Mouse (Mus musculus) midbrain, embryonic 12.5 days (tissue): ENCODE results near the gene Rplp0. TPM values are rescaled to one million over a fixed set of nuclear protein-coding genes. Genes with fewer than 3 reads are reported as not detected.

ENCODE experiments used
- ATAC-seq: fragments of 200-750 bp; cut with Nextera tagmentation; 2 replicates; pipeline ENCODE4 v1.8.0; 2017; ENCODE audit warnings: low read depth, moderate TSS enrichment, moderate library complexity; ENCODE audit not compliant: low FRiP score
- H3K27ac ChIP-seq: fragments of 300-500 bp; sonication (generic); replicated peaks from 2 replicates; pipeline ENCODE4 v1.5.1; 2016; ENCODE audit warnings: mild to moderate bottlenecking
- H3K27me3 ChIP-seq: fragments of 300-500 bp; sonication (generic); 2 replicates; pipeline ENCODE4 v1.6.1; 2016; ENCODE audit warnings: mild to moderate bottlenecking
- H3K36me3 ChIP-seq: fragments of 300-500 bp; sonication (generic); 2 replicates; pipeline ENCODE4 v1.6.1; 2016
- H3K4me1 ChIP-seq: fragments of 300-500 bp; sonication (generic); 2 replicates; pipeline ENCODE4 v1.6.1; 2016
- H3K4me2 ChIP-seq: fragments of 300-500 bp; sonication (generic); replicated peaks from 2 replicates; pipeline ENCODE4 v1.6.1; 2016; ENCODE audit warnings: mild to moderate bottlenecking, moderate library complexity
- H3K4me3 ChIP-seq: fragments of 300-500 bp; sonication (generic); 2 replicates; pipeline ENCODE4 v1.5.1; 2016; ENCODE audit warnings: mild to moderate bottlenecking
- H3K9ac ChIP-seq: fragments of 300-500 bp; sonication (generic); replicated peaks from 2 replicates; pipeline ENCODE4 v1.6.1; 2016; ENCODE audit warnings: mild to moderate bottlenecking, moderate library complexity
- H3K9me3 ChIP-seq: fragments of 300-500 bp; sonication (generic); 2 replicates; pipeline ENCODE4 v1.6.1; 2016; ENCODE audit warnings: mild to moderate bottlenecking
- WGBS: fragments of 180-500 bp; shearing (Covaris S2); methylation state at CpG from one replicate; pipeline ENCODE4 v1.1.7; 2016; 5-methylcytosine and 5-hydroxymethylcytosine counted together
- polyA plus RNA-seq: library from polyadenylated mRNA; unstranded; fragments of >200 nt; fragmentation: Nextera tagmentation; extraction: Ambion mirVana; gene quantifications from 2 replicates; pipeline ENCODE4 v1.2.1, GENCODE M21; 2016

Gene Rplp0
- polyA plus RNA-seq, 1 experiment from 2014 or later: 871 TPM

DNA sequence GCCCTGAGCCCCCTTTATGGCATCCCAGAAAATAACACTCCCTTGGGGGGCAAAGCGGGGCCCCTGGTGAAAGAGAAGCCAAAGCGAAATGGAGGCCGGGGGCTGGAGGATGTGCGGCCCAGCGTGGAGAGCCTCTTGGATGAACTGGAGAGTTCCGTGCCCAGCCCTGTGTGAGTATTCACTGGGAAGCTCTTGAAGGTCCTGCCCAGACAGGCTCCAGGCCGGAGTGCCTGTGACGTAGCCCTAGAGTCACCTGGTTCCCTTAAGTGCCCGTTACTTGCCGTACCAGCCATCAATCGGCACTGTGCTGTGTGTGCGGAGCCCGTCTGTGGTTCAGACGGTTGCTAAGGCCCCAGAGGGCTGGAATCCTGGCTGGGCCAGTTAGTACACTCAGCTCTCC, 13.6 kb upstream of the Rplp0 start:
- no peak overlapping the region for H3K4me3 ChIP-seq
- no peak for ATAC-seq
- H3K9me3 ChIP-seq: no peaks in the 10 kb centered on the region
- no peak overlapping the region for H3K9ac ChIP-seq
- H3K27me3 ChIP-seq: no peaks in the 10 kb centered on the region
- peaks cover 4% of the 10 kb centered on the region; the same call in 1 of the 2 replicates for H3K36me3 ChIP-seq
- WGBS: 90% methylated on average over 14 of the region's 14 CpGs
- no peak overlapping the region for H3K27ac ChIP-seq
- peaks cover 34% of the 10 kb centered on the region for H3K4me1 ChIP-seq
- H3K4me2 ChIP-seq: no peak overlapping the region

DNA sequence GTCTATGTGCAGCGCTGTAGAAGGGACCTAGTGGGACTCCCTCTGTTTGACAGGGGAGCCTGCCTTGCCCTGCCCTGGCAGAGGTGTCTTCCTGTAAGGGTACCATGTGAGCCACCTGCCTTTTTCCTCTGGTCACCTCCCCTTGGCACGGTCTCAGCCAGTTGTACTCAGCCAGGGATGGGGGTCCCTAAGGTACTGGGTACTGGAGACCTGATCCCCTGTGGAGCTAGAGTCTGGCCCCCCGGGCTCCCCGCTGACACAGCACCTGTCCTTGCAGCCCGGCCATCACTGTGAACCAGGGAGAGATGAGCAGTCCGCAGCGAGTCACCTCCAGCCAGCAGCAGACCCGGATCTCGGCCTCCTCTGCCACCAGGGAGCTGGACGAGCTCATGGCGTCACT, 12.7 kb upstream of the Rplp0 start:
- WGBS: 70% methylated on average over 11 of the region's 11 CpGs
- Histone ChIP-seq H3K36me3 (peaks cover 4% of the 10 kb centered on the region; the same call in 1 of the 2 replicates), H3K9ac (peak overlapping the region; percentile 21; the same call in 1 of the 2 replicates), H3K4me1 (peaks cover 34% of the 10 kb centered on the region), H3K4me3 (no peak overlapping the region), H3K27ac (no peak overlapping the region), H3K27me3 (no peaks in the 10 kb centered on the region), H3K9me3 (no peaks in the 10 kb centered on the region), H3K4me2 (no peak overlapping the region)
- ATAC-seq: no peak

DNA sequence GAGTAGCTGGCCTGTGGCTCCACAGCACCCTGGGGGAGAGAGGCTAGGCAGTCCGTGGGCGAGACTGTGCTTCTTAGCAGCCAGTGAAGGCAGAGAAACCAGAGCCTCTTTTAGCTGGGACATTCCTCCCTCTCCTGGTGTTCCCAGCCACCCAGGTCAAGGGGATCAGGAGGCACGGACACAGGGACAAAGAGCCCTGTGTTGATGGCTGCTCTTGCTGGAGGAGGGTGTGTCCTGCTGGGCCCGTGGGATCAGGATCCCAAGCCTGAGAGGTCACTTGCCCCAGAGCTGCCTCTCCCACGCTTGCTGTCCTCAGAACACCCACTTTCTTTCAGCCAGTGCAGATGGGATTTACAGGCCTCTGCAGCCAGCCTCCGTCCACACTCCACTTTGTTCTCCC, 12.3 kb upstream of the Rplp0 start:
- Histone ChIP-seq H3K27ac (no peak overlapping the region), H3K36me3 (peaks cover 8% of the 10 kb centered on the region; the same call in 1 of the 2 replicates), H3K9ac (peak overlapping the region; percentile 21; the same call in 1 of the 2 replicates), H3K4me2 (no peak overlapping the region), H3K27me3 (no peaks in the 10 kb centered on the region), H3K9me3 (no peaks in the 10 kb centered on the region), H3K4me1 (peaks cover 34% of the 10 kb centered on the region), H3K4me3 (no peak overlapping the region)
- 25% methylated on average over 6 of the region's 6 CpGs for WGBS
- ATAC-seq: no peak

DNA sequence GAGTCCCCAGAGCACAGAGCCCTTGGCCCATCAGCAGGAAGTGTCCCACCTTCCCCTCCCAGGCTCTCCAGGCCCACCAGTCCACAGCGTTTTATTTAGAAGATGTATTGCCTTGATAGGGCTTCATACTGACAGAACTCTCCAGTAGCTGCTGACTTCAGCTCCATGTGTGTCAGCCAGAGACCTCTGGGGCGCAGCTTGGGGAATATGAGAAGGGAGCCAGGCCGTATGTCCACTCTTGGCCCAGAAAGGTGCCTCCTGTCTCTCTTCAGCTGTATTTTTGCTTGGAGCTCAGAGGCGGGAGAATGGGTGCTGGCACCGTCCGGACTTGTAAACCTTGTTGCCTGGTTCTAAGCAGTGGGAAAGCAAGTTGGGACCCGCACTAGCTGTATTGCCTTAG, 11.8 kb upstream of the Rplp0 start:
- no peak overlapping the region for H3K27ac ChIP-seq
- no peaks in the 10 kb centered on the region for H3K9me3 ChIP-seq
- H3K27me3 ChIP-seq: no peaks in the 10 kb centered on the region
- WGBS: 87% methylated on average over 7 of the region's 7 CpGs
- H3K9ac ChIP-seq: no peak overlapping the region
- peaks cover 12% of the 10 kb centered on the region; the same call in 1 of the 2 replicates for H3K36me3 ChIP-seq
- H3K4me2 ChIP-seq: no peak overlapping the region
- H3K4me3 ChIP-seq: no peak overlapping the region
- ATAC-seq: no peak
- peaks cover 33% of the 10 kb centered on the region for H3K4me1 ChIP-seq

DNA sequence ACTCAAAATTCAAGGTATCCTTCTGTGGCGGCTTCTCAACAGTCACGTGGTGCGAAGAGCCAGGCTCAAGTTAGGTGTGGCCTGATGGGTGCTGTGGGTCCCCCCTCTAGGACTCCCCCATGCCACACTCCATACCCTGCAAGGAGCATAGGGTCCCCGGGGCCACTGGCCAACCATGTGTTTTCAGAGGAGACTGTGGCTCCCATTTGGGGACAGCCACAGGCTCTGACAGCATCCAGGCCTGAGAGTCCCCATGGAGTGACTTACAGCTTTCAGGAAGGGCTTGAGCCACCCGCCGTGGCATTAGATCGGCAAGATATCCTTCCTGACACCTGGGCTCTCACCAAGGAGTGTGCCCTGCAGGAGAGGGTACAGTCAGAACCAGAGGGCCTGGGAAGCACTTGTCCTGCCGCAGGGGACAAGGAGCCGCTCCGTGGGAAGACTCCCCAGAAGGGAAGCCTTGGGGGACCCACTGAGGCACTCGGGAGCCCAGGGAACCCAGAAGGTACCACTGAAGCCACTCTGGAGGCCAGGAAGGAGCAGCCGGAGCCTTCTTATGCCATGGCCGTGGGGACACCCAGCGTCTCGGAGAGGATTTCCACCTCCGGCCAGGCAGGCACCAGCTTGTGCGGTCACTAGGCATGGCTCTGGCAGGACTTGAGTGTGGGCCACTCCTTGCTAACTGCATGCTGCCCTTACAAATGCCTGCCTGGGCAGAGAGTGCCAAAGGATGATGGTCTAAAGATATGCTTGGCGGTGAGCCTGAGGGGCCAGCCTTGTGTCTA, 10.6 kb upstream of the Rplp0 start:
- no peak overlapping the region for H3K4me3 ChIP-seq
- H3K4me1 ChIP-seq: peaks cover 21% of the 10 kb centered on the region
- ATAC-seq: no peak
- H3K27ac ChIP-seq: no peak overlapping the region
- 93% methylated on average over 18 of the region's 18 CpGs for WGBS
- no peaks in the 10 kb centered on the region for H3K27me3 ChIP-seq
- no peaks in the 10 kb centered on the region for H3K9me3 ChIP-seq
- H3K36me3 ChIP-seq: peaks cover 25% of the 10 kb centered on the region
- H3K4me2 ChIP-seq: no peak overlapping the region
- no peak overlapping the region for H3K9ac ChIP-seq

DNA sequence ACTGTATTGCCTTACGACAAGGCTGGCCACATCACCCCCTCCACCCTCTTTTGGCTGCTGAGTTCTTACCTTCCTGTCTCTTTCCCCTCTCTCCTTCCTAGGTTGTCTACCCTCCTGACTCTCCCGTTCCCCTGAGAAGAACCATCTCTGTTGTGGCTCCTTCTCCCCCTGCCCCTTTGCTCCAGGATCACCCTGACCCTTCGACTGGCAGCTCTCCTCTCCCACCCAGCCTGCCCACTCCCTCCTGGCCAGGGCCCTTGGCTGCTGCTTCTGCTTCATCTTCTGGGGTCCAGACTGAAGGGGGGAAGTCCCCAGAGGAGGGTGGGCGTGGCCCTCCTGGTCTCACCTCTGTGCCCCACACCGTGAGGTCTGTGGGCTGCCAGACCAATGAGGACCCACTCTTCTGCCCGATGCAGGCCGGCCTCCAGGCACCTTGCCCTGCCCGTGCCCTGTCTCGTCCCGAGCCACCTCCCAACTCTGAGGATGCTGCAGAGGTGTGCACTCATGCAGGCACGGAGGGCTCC, 8.7 kb upstream of the Rplp0 start:
- Histone ChIP-seq H3K4me2 (no peak overlapping the region), H3K9me3 (no peaks in the 10 kb centered on the region), H3K27me3 (no peaks in the 10 kb centered on the region), H3K36me3 (peaks cover 33% of the 10 kb centered on the region), H3K9ac (no peak overlapping the region), H3K4me1 (0 out of 2 replicates have a peak, but pooled peaks cover 9% of the 10 kb centered on the region), H3K27ac (no peak overlapping the region), H3K4me3 (no peak overlapping the region)
- WGBS: 82% methylated on average over 11 of the region's 11 CpGs
- ATAC-seq: no peak

DNA sequence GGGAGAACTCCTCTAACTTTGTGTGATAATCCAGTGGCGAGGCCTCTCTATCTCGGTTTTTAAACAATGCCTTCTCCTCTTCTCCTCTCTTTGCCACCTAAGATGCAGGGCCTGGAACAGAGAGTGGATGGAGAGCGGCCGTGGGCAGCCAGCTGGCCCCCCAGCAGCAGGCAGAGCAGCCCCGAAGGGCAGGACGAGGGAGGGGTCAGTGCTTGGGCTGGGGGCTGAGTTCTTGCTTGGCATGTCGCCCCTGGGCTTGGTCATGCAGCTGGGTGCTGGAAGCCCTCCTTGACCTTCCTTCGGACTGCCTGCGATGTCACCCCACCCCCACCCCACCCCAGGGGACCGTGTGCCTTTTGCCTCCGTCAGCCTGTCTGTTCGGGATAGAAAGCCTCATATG, 7.9 kb upstream of the Rplp0 start:
- Histone ChIP-seq H3K27ac (no peak overlapping the region), H3K4me2 (no peak overlapping the region), H3K9ac (no peak overlapping the region), H3K27me3 (no peaks in the 10 kb centered on the region), H3K36me3 (peaks cover 33% of the 10 kb centered on the region), H3K9me3 (no peaks in the 10 kb centered on the region), H3K4me1 (0 out of 2 replicates have a peak, but pooled peaks cover 7% of the 10 kb centered on the region), H3K4me3 (no peak overlapping the region)
- WGBS: 74% methylated on average over 12 of the region's 12 CpGs
- no peak for ATAC-seq

DNA sequence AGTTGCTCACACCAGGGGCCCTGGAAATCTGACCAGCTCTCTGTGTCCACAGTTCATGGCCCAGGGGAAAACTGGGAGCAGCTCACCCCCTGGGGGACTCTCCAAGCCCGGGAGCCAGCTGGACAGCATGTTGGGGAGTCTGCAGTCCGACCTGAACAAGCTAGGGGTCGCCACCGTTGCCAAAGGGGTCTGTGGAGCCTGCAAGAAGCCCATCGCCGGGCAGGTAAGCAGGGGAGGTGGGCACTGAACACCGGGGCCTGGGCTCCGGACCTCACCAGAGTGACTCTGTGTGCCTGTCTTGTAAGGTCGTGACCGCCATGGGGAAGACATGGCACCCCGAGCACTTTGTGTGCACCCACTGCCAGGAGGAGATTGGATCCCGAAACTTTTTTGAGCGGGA, 7.5 kb upstream of the Rplp0 start:
- H3K4me2 ChIP-seq: no peak overlapping the region
- 0 out of 2 replicates have a peak, but pooled peaks cover 3% of the 10 kb centered on the region for H3K4me1 ChIP-seq
- H3K27ac ChIP-seq: no peak overlapping the region
- H3K27me3 ChIP-seq: no peaks in the 10 kb centered on the region
- no peak overlapping the region for H3K4me3 ChIP-seq
- peaks cover 33% of the 10 kb centered on the region for H3K36me3 ChIP-seq
- H3K9me3 ChIP-seq: no peaks in the 10 kb centered on the region
- 81% methylated on average over 13 of the region's 13 CpGs for WGBS
- ATAC-seq: no peak
- H3K9ac ChIP-seq: no peak overlapping the region

DNA sequence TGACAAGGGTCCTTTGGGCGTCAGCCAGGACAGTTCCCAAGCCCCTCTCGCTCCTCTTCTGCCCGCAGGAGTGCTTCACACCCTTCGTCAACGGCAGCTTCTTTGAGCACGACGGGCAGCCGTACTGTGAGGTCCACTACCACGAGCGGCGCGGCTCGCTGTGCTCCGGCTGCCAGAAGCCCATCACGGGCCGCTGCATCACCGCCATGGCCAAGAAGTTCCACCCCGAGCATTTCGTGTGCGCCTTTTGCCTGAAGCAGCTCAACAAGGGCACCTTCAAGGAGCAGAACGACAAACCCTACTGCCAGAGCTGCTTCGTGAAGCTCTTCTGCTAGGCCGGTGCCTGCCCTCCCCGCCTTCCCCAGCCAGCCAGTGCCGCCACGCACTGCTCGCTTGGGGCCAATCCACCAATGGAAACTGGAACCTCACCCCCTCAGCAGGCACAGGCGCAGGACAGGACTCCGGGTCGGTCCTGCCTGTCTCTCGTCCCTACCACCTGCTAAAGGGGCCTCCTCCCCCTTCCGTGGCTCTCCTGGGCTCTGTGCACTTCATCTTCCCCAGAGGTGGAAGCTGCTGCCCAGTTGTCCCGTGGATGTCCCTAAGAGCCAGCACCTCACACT, 5.4 kb upstream of the Rplp0 start:
- ATAC-seq: no peak

DNA sequence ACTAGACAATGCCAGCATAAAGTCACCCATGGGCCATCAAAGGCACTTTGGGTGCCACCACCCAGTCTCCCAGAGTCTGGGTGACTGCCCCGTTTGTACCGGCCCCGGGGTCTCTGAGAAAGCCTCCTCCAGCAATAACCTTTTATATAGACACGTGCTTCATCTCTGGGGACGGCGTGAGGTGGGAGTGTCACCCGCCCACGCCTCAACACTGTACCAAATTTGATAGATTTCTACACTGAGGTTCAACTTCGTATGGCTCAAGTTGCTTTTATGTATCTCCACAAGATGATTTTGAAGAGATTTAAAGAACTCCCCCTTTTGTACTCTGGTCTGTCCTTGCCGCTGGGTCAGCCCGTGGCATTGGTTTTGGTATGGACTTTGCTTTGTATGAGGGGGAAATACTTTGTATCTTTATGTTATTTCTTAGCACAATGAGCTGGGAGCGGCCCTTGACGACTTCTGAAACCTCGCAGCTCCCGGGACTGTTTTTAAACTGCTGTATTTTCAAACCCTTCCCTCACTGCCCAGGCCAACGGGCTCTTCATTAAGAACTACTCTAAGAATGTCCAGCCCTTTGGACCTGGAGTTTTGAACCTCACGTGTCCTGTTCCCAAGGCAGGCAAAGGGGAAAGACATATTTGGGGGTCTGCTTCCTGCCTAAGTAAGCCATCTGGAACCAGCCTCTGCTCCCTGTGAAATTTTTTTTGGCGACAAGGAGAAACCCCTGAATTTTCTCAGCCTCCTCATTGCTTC, 4.6 kb upstream of the Rplp0 start:
- Histone ChIP-seq H3K36me3 (peaks cover 29% of the 10 kb centered on the region), H3K9ac (no peak overlapping the region)
- 93% methylated on average over 18 of the region's 18 CpGs for WGBS

More for the DNA sequence above, 5.4 kb upstream of the Rplp0 start:
- H3K36me3 ChIP-seq: peaks cover 29% of the 10 kb centered on the region
- H3K9me3 ChIP-seq: no peaks in the 10 kb centered on the region
- no peak overlapping the region for H3K4me3 ChIP-seq
- H3K4me1 ChIP-seq: no peaks in the 10 kb centered on the region
- H3K27ac ChIP-seq: no peak overlapping the region
- H3K4me2 ChIP-seq: no peak overlapping the region
- no peak overlapping the region for H3K9ac ChIP-seq
- H3K27me3 ChIP-seq: no peaks in the 10 kb centered on the region
- 90% methylated on average over 33 of the region's 33 CpGs for WGBS

DNA sequence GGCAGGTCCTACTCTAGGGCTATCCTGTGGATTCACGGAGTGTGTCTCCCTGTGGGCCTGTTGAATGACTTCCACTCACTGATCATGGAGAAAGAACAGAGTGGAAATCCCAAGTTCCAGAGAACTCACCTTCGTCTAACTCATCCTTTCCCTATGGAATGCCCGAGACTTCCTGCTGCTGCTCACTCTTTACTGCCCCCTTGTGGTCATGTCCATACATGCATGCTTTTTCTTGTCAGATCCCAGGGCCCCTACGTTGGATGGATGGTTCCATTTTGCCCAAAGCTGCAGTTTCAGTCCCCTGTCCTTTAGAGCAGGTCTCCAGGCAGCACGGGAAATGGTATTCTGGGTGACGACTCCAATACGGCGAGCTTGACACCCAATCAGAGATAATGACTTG, 3.0 kb upstream of the Rplp0 start:
- Histone ChIP-seq H3K9me3 (no peaks in the 10 kb centered on the region), H3K9ac (no peak overlapping the region), H3K27me3 (no peaks in the 10 kb centered on the region), H3K4me3 (no peak overlapping the region), H3K4me2 (no peak overlapping the region), H3K27ac (no peak overlapping the region), H3K36me3 (peaks cover 35% of the 10 kb centered on the region), H3K4me1 (peaks cover 13% of the 10 kb centered on the region)
- 13% methylated on average over 8 of the region's 8 CpGs for WGBS
- ATAC-seq: no peak

More for the DNA sequence above, 4.6 kb upstream of the Rplp0 start:
- H3K4me2 ChIP-seq: no peak overlapping the region
- H3K9me3 ChIP-seq: no peaks in the 10 kb centered on the region
- H3K27me3 ChIP-seq: no peaks in the 10 kb centered on the region
- no peak for ATAC-seq
- no peak overlapping the region for H3K4me3 ChIP-seq
- H3K4me1 ChIP-seq: no peaks in the 10 kb centered on the region
- no peak overlapping the region for H3K27ac ChIP-seq
